ENCODE assay signal across 8 mouse cellular contexts in genomic region chr5:145167306-145167661, GRCm38 (mm10). TPM values are rescaled to one million over a fixed set of nuclear protein-coding genes. Genes with fewer than 3 reads are reported as not detected.
DNase-seq lines count a peak whose midpoint lies in the region; ATAC-seq and TF ChIP-seq lines count a peak whose summit lies in the region.

No protein-coding gene starts in this region.

- H3K9me3 ChIP-seq in ES-E14 (ENCODE audit: control insufficient read depth, insufficient read depth, low read depth, low read length): no peaks in the 10 kb centered on the region
- H3K9me3 ChIP-seq in liver, postnatal 0 days (ENCODE audit: low read length): no peaks in the 10 kb centered on the region

- 0% methylated on average over 26 of the region's 28 CpGs for WGBS in liver, postnatal 0 days (ENCODE audit: insufficient replicate concordance)

- peak overlapping the region; percentile 85 for H3K4me2 ChIP-seq in liver, postnatal 0 days (ENCODE audit: low read depth, low read length)

- TF ChIP-seq EP300 in liver, postnatal 0 days (IDR thresholded peaks at IDR 0.05; ENCODE audit: low read depth): no peak

- no peaks in the 10 kb centered on the region for H3K27me3 ChIP-seq in liver, postnatal 0 days (ENCODE audit: insufficient read depth, low read length)

- peaks cover 2 to 6% of the 10 kb centered on the region in 2 experiments; a peak in 2 of 4 replicates for H3K4me1 ChIP-seq in ES-E14 (ENCODE audit: control insufficient read depth in 2 of 2, insufficient read depth in 2 of 2, low read length in 2 of 2, poor library complexity in 1 of 2)
- peaks cover 19% of the 10 kb centered on the region for H3K4me1 ChIP-seq in liver, postnatal 0 days (ENCODE audit: insufficient read depth)

- ATAC-seq in liver, postnatal 0 days: peak; percentile 22
- no peak for ATAC-seq in inflammation-experienced regulatory T-cells, adult 6 months

- peak overlapping the region; percentile 93 to 100 for H3K4me3 ChIP-seq in ES-E14 (ENCODE audit: insufficient read depth in 1 of 2, low read depth in 1 of 2, low read length in 2 of 2, poor library complexity in 1 of 2, severe bottlenecking in 1 of 2)
- H3K4me3 ChIP-seq in liver, postnatal 0 days (ENCODE audit: low read depth, low read length): peak overlapping the region; percentile 73

- H3K27ac ChIP-seq in ES-E14 (ENCODE audit: insufficient read depth, low read depth, low read length, poor library complexity, severe bottlenecking): peak overlapping the region; percentile 74
- H3K27ac ChIP-seq in liver, postnatal 0 days (ENCODE audit: low read depth): peak overlapping the region; percentile 91

- peak; percentile 29 for DNase-seq in heart, adult 8-10 months (ENCODE audit: low spot score)
- no peak for DNase-seq in heart, postnatal 36 days
- no peak for DNase-seq in ES-E14 (ENCODE audit: low read depth, low spot score)
- peak; percentile 8 for DNase-seq in forelimb bud, embryonic 11.5 days (ENCODE audit: low read depth, low spot score)
- DNase-seq in liver, postnatal 0 days: no peak
- no peak for DNase-seq in thymus, adult 18-20 months
- no peak for DNase-seq in right cerebral cortex, postnatal 10 days (ENCODE audit: low spot score in 2 of 2)

- in situ Hi-C loops in ES-E14 (cut with MboI; ENCODE audit: low sequenced_read_pairs in 2 of 2, unreplicated experiment in 2 of 2): no loop called here

- TF ChIP-seq CTCF in liver, postnatal 0 days (IDR thresholded peaks at IDR 0.05; ENCODE audit: low read depth): no peak

- H3K9ac ChIP-seq in ES-E14 (ENCODE audit: insufficient read depth, low read depth, low read length, poor library complexity, severe bottlenecking): peak overlapping the region; percentile 97
- H3K9ac ChIP-seq in liver, postnatal 0 days (replicated peaks): peak overlapping the region; percentile 92

- intact Hi-C loops in heart, postnatal 36 days (cut with DNase I): loop anchor here (1.0 to 2.0 kb wide), 2 partner anchors 23 to 26 kb away; partner anchors contain the start of genes Bud31 and Pdap1

- peaks cover 18% of the 10 kb centered on the region for H3K36me3 ChIP-seq in ES-E14 (ENCODE audit: control insufficient read depth, insufficient read depth, low read length, poor library complexity, severe bottlenecking)
- H3K36me3 ChIP-seq in liver, postnatal 0 days (replicated peaks; ENCODE audit: insufficient read depth, low read length): peaks cover 33% of the 10 kb centered on the region

TF ChIP-seq in ES-E14, 5 proteins besides CTCF, POLR2A, EP300 and RAD21:
- no peak for TF ChIP-seq HCFC1 (IDR thresholded peaks at IDR 0.05; ENCODE audit: borderline replicate concordance, insufficient read depth, low read length)
- TF ChIP-seq ZNF384 (IDR thresholded peaks at IDR 0.05; ENCODE audit: low read depth, low read length): no peak
- TF ChIP-seq MAFK (IDR thresholded peaks at IDR 0.05; ENCODE audit: insufficient read depth, low read depth, low read length): no peak
- no peak for TF ChIP-seq ZC3H11A (IDR thresholded peaks at IDR 0.05; ENCODE audit: borderline replicate concordance, low read depth, low read length)
- TF ChIP-seq CHD2 (IDR thresholded peaks at IDR 0.05; ENCODE audit: low read depth, low read length): no peak

RNA-seq across cellular contexts. Expression of gene Cpsf4, which starts 0.3 kb away (rescaled TPM):
- 10 to 100 TPM; 10.0 to 12.4 (median 12.0) TPM for total RNA-seq in heart, adult 8-10 months (2022)
- 10 to 100 TPM; 11.4 to 11.7 TPM for total RNA-seq in heart, postnatal 36 days (2021)
- 73.2 and 74.4 TPM in 2 replicates for total RNA-seq in ES-E14 (2012; rRNA removed)
- polyA plus RNA-seq in liver, postnatal 0 days (2015; fragmentation: Nextera tagmentation; extraction: Ambion mirVana): 18.1 and 19.3 TPM in 2 replicates
- 10 to 100 TPM; 11.7 to 18.4 (median 15.5) TPM for polyA plus RNA-seq in inflammation-experienced regulatory T-cells, adult 6 months (2017; shearing (Covaris generic))

RNA-seq across cellular contexts. Expression of gene Ptcd1, which starts 0.4 kb away (rescaled TPM):
- total RNA-seq in heart, adult 8-10 months (2022): 10 to 100 TPM; 26.0 to 29.3 (median 26.9) TPM
- total RNA-seq in heart, postnatal 36 days (2021): 10 to 100 TPM; 28.5 to 42.2 TPM
- total RNA-seq in ES-E14 (2012; rRNA removed): 12.8 and 14.3 TPM in 2 replicates
- polyA plus RNA-seq in liver, postnatal 0 days (2015; fragmentation: Nextera tagmentation; extraction: Ambion mirVana): 4.4 and 5.5 TPM in 2 replicates
- polyA plus RNA-seq in inflammation-experienced regulatory T-cells, adult 6 months (2017; shearing (Covaris generic)): 10 to 100 TPM; 10.5 to 15.2 (median 13.2) TPM

RNA-seq across cellular contexts. Expression of gene Atp5j2, which starts 24.6 kb away (rescaled TPM):
- 1,000 to 10,000 TPM; 1,197 to 1,936 (median 1,535) TPM for total RNA-seq in heart, adult 8-10 months (2022)
- total RNA-seq in heart, postnatal 36 days (2021): 1,000 to 10,000 TPM; 1,102 to 1,127 TPM
- total RNA-seq in ES-E14 (2012; rRNA removed): 537 and 605 TPM in 2 replicates
- polyA plus RNA-seq in liver, postnatal 0 days (2015; fragmentation: Nextera tagmentation; extraction: Ambion mirVana): 411 and 425 TPM in 2 replicates
- 100 to 1,000 TPM; 377 to 453 (median 389) TPM for polyA plus RNA-seq in inflammation-experienced regulatory T-cells, adult 6 months (2017; shearing (Covaris generic))

RNA-seq across cellular contexts. Expression of gene Bud31, which starts 27.1 kb away (rescaled TPM):
- total RNA-seq in heart, adult 8-10 months (2022): 10 to 100 TPM; 53.1 to 60.7 (median 57.3) TPM
- 10 to 100 TPM; 59.5 to 61.1 TPM for total RNA-seq in heart, postnatal 36 days (2021)
- total RNA-seq in ES-E14 (2012; rRNA removed): 124 and 168 TPM in 2 replicates
- 94.8 and 97.2 TPM in 2 replicates for polyA plus RNA-seq in liver, postnatal 0 days (2015; fragmentation: Nextera tagmentation; extraction: Ambion mirVana)
- polyA plus RNA-seq in inflammation-experienced regulatory T-cells, adult 6 months (2017; shearing (Covaris generic)): 100 to 1,000 TPM; 114 to 119 (median 115) TPM

RNA-seq across cellular contexts. Expression of gene Pdap1, which starts 27.2 kb away (rescaled TPM):
- total RNA-seq in heart, adult 8-10 months (2022): 10 to 100 TPM; 30.2 to 50.2 (median 42.8) TPM
- total RNA-seq in heart, postnatal 36 days (2021): 10 to 100 TPM; 39.3 to 45.7 TPM
- total RNA-seq in ES-E14 (2012; rRNA removed): 89.3 and 108 TPM in 2 replicates
- 32.5 and 34.0 TPM in 2 replicates for polyA plus RNA-seq in liver, postnatal 0 days (2015; fragmentation: Nextera tagmentation; extraction: Ambion mirVana)
- 10 to 100 TPM; 34.4 to 55.2 (median 47.9) TPM for polyA plus RNA-seq in inflammation-experienced regulatory T-cells, adult 6 months (2017; shearing (Covaris generic))

Comparison
In these comparisons a context has a peak if more than half of its experiments do, and no peak if none do; other contexts are left out.
1. DNase-seq: peak in heart, adult 8-10 months (single experiment) and forelimb bud, embryonic 11.5 days (single experiment); none in heart, postnatal 36 days (0 of 2), ES-E14 (single experiment), liver, postnatal 0 days (single experiment), thymus, adult 18-20 months (0 of 2) and right cerebral cortex, postnatal 10 days (0 of 2).